Mouse (Mus musculus) heart, postnatal 0 days (tissue): ENCODE results near the gene Cacna1c.

Source experiments
- CTCF ChIP-seq: IDR thresholded peaks from 2 replicates; pipeline ENCODE4 v1.5.1; 2016; ENCODE audit warnings: antibody characterized with exemption, control low read depth, low read depth
- EP300 ChIP-seq: IDR thresholded peaks from 2 replicates; pipeline ENCODE4 v1.6.1; 2016; ENCODE audit warnings: antibody characterized with exemption, low read depth

GRCm38 (mm10) chr6:119180188-119180587 is 16.0 kb downstream of the Cacna1c start:
- TF ChIP-seq EP300 (no peak; the same call in none of the 2 replicates), CTCF (no peak)
